ENCODE assay signal across 7 mouse cellular contexts in the genomic region with DNA sequence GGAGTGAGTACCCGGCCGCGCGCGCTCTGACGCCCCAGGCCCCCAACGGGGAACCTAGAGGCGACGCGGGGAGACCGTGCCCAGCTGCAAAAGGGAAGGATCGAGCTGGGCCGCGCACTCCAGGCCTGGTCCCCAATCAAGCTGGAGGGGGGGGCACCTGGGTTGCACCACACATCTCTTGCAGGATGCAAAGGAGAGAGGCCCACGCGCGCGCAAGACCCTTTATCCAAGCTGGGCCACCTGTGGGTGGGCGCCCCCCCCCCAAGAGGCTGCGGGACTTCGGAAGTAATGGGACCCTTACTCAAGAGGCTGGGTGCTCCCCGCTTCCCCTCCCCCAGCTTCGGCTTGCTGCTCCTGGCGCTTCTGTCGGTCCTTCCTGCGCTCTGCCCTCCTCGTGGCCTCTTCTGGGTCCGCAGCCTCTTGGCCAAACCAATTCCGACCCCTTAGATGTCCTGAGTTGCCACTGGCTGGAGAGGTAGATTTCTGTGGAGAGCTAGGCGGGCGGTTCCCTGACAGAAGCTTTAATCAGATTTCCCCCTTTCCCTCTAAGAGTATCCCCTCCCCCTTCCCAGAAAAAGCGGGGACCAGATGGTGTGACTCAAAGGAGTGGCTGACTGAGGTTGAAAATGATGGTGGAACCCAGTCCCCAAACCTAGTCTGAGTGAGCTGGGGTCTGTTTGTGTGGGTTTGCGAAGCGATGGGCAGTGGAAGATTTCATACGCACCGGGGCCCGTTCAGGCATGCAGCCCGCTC. TPM values are rescaled to one million over a fixed set of nuclear protein-coding genes. Genes with fewer than 3 reads are reported as not detected.
A peak's percentile ranks its signal among the peaks of the same experiment; 100 is the strongest.
DNase-seq lines count a peak whose midpoint lies in the region; ATAC-seq lines count a peak whose summit lies in the region.

No protein-coding gene starts in this region.

- WGBS in heart, embryonic 14.5 days: 5% methylated on average over 36 of the region's 38 CpGs
- 1% methylated on average over 32 of the region's 38 CpGs for WGBS in midbrain, embryonic 16.5 days

- no peaks in the 10 kb centered on the region for H3K9me3 ChIP-seq in heart, embryonic 14.5 days (ENCODE audit: control insufficient read depth, low read length)
- no peaks in the 10 kb centered on the region for H3K9me3 ChIP-seq in midbrain, embryonic 16.5 days (replicated peaks; ENCODE audit: control insufficient read depth, low read length, poor library complexity, severe bottlenecking)

- peak overlapping the region; percentile 88 for H3K9ac ChIP-seq in heart, embryonic 14.5 days (ENCODE audit: low read length)
- H3K9ac ChIP-seq in midbrain, embryonic 16.5 days (ENCODE audit: low read depth, low read length): peak overlapping the region; percentile 98

- H3K4me3 ChIP-seq in heart, embryonic 14.5 days (ENCODE audit: control insufficient read depth in 1 of 2, insufficient read depth in 1 of 2, low read depth in 1 of 2, low read length in 2 of 2): peak overlapping the region; percentile 82 to 84
- H3K4me3 ChIP-seq in midbrain, embryonic 16.5 days (ENCODE audit: low read depth, low read length): peak overlapping the region; percentile 80

- peak overlapping the region; percentile 77 to 80 for H3K27ac ChIP-seq in heart, embryonic 14.5 days (replicated peaks in 1 of 2; ENCODE audit: control insufficient read depth in 1 of 2, insufficient read depth in 1 of 2, low read depth in 2 of 2, low read length in 2 of 2)
- peak overlapping the region; percentile 91 for H3K27ac ChIP-seq in midbrain, embryonic 16.5 days (ENCODE audit: low read length)

- peak; percentile 12; the same call in 1 of the 2 replicates for ATAC-seq in heart, embryonic 14.5 days (ENCODE audit: insufficient number of reproducible peaks, insufficient read depth, low FRiP score, low read depth)
- ATAC-seq in midbrain, embryonic 16.5 days: peak; percentile 11; the same call in 1 of the 2 replicates

- H3K4me2 ChIP-seq in heart, embryonic 14.5 days (ENCODE audit: low read length): peak overlapping the region; percentile 85
- H3K4me2 ChIP-seq in midbrain, embryonic 16.5 days (ENCODE audit: low read length): peak overlapping the region; percentile 97

- no peaks in the 10 kb centered on the region for H3K27me3 ChIP-seq in heart, embryonic 14.5 days (ENCODE audit: control insufficient read depth, insufficient read depth, low read length)
- no peaks in the 10 kb centered on the region; the same call in 1 of the 2 replicates for H3K27me3 ChIP-seq in midbrain, embryonic 16.5 days (ENCODE audit: control insufficient read depth, insufficient read depth, low read depth, low read length)

- H3K4me1 ChIP-seq in heart, embryonic 14.5 days (ENCODE audit: control insufficient read depth in 2 of 2, insufficient read depth in 2 of 2, low read length in 2 of 2): peaks cover 8 to 12% of the 10 kb centered on the region in 2 experiments; a peak in 2 of 4 replicates
- H3K4me1 ChIP-seq in midbrain, embryonic 16.5 days (ENCODE audit: control insufficient read depth, insufficient read depth, low read length): peaks cover 20% of the 10 kb centered on the region

- no peaks in the 10 kb centered on the region for H3K36me3 ChIP-seq in heart, embryonic 14.5 days (ENCODE audit: control insufficient read depth, insufficient read depth, low read length)
- H3K36me3 ChIP-seq in midbrain, embryonic 16.5 days (ENCODE audit: control insufficient read depth, insufficient read depth, low read length): no peaks in the 10 kb centered on the region

- peak; percentile 62 for DNase-seq in thymus, postnatal 14 days
- no peak for DNase-seq in thymus, postnatal 25 days
- DNase-seq in cerebellum, postnatal 14 days: peak; percentile 59 to 65
- DNase-seq in layer of hippocampus, postnatal 36 days: peak; percentile 57 to 76
- no peak for DNase-seq in spleen, adult 18-20 months

RNA-seq across cellular contexts. Expression of a gene that starts 0.5 kb away (rescaled TPM):
- 58.3 and 68.1 TPM in 2 replicates for polyA plus RNA-seq in heart, embryonic 14.5 days (2014; fragmentation: Nextera tagmentation; extraction: Ambion mirVana)
- 100 to 1,000 TPM; 262 to 290 TPM for total RNA-seq in layer of hippocampus, postnatal 36 days (2021)
- 318 and 333 TPM in 2 replicates for polyA plus RNA-seq in midbrain, embryonic 16.5 days (2015; fragmentation: Nextera tagmentation; extraction: Ambion mirVana)

RNA-seq across cellular contexts. Expression of a gene that starts 3.2 kb away (rescaled TPM):
- polyA plus RNA-seq in heart, embryonic 14.5 days (2014; fragmentation: Nextera tagmentation; extraction: Ambion mirVana): 0.08 TPM in 1 of 2 replicates, not detected in the other
- under 1 TPM; 0.47 to 0.73 TPM for total RNA-seq in layer of hippocampus, postnatal 36 days (2021)
- polyA plus RNA-seq in midbrain, embryonic 16.5 days (2015; fragmentation: Nextera tagmentation; extraction: Ambion mirVana): 0.19 TPM in 2 replicates

RNA-seq across cellular contexts. Expression of a gene that starts 16.8 kb away (rescaled TPM):
- polyA plus RNA-seq in heart, embryonic 14.5 days (2014; fragmentation: Nextera tagmentation; extraction: Ambion mirVana): 19.9 and 21.1 TPM in 2 replicates
- 1 to 10 TPM; 1.3 to 1.8 TPM for total RNA-seq in layer of hippocampus, postnatal 36 days (2021)
- 2.2 and 3.5 TPM in 2 replicates for polyA plus RNA-seq in midbrain, embryonic 16.5 days (2015; fragmentation: Nextera tagmentation; extraction: Ambion mirVana)

RNA-seq across cellular contexts. Expression of a gene that starts 26.9 kb away (rescaled TPM):
- polyA plus RNA-seq in heart, embryonic 14.5 days (2014; fragmentation: Nextera tagmentation; extraction: Ambion mirVana): 0.61 and 1.5 TPM in 2 replicates
- 1 to 10 TPM in 1 of 2 experiments, under 1 TPM in 1; 0.82 to 1.4 TPM for total RNA-seq in layer of hippocampus, postnatal 36 days (2021)
- 0.34 and 0.73 TPM in 2 replicates for polyA plus RNA-seq in midbrain, embryonic 16.5 days (2015; fragmentation: Nextera tagmentation; extraction: Ambion mirVana)

RNA-seq across cellular contexts. Expression of a gene that starts 27.2 kb away (rescaled TPM):
- polyA plus RNA-seq in heart, embryonic 14.5 days (2014; fragmentation: Nextera tagmentation; extraction: Ambion mirVana): 54.4 and 62.5 TPM in 2 replicates
- 10 to 100 TPM; 81.4 to 82.9 TPM for total RNA-seq in layer of hippocampus, postnatal 36 days (2021)
- polyA plus RNA-seq in midbrain, embryonic 16.5 days (2015; fragmentation: Nextera tagmentation; extraction: Ambion mirVana): 90.2 and 92.3 TPM in 2 replicates

Comparison
In these comparisons a context has a peak if more than half of its experiments do, and no peak if none do; other contexts are left out.
1. DNase-seq: peak in thymus, postnatal 14 days (single experiment), cerebellum, postnatal 14 days (2 of 2) and layer of hippocampus, postnatal 36 days (2 of 2); none in thymus, postnatal 25 days (single experiment) and spleen, adult 18-20 months (0 of 2).